Mouse (Mus musculus): Measurements from ENCODE around the gene Cyp2s1. TPM values are rescaled to one million over a fixed set of nuclear protein-coding genes. Genes with fewer than 3 reads are reported as not detected.

The Cyp2s1 gene
- polyA plus RNA-seq, 1 experiment from 2014 or later, result 53.1 TPM

- Histone ChIP-seq H3K27ac (ENCODE audit: low read length) (peak overlapping the region; percentile 99), H3K36me3 (ENCODE audit: control insufficient read depth, insufficient read depth, low read length) (0 out of 2 replicates have a peak, but pooled peaks cover 5% of the 10 kb centered on the region), H3K4me2 (ENCODE audit: low read depth, low read length) (peak overlapping the region; percentile 97), H3K9ac (ENCODE audit: low read length) (peak overlapping the region; percentile 72), H3K27me3 (ENCODE audit: control insufficient read depth, insufficient read depth, low read length) (no peaks in the 10 kb centered on the region), H3K4me3 (replicated peaks; ENCODE audit: low read length) (peak overlapping the region; percentile 94), H3K4me1 (ENCODE audit: control insufficient read depth, insufficient read depth, low read length) (peaks cover 16% of the 10 kb centered on the region), H3K9me3 (replicated peaks; ENCODE audit: control insufficient read depth, low read length) (no peaks in the 10 kb centered on the region)
- WGBS, result under 1% methylated on average over 15 of the region's 15 CpGs
- peak; percentile 33 for ATAC-seq (ENCODE audit: insufficient read depth, low FRiP score)
Measured at GRCm38 (mm10) chr7:25755468-25755833, 61.3 kb downstream of the Cyp2s1 start.

DNA sequence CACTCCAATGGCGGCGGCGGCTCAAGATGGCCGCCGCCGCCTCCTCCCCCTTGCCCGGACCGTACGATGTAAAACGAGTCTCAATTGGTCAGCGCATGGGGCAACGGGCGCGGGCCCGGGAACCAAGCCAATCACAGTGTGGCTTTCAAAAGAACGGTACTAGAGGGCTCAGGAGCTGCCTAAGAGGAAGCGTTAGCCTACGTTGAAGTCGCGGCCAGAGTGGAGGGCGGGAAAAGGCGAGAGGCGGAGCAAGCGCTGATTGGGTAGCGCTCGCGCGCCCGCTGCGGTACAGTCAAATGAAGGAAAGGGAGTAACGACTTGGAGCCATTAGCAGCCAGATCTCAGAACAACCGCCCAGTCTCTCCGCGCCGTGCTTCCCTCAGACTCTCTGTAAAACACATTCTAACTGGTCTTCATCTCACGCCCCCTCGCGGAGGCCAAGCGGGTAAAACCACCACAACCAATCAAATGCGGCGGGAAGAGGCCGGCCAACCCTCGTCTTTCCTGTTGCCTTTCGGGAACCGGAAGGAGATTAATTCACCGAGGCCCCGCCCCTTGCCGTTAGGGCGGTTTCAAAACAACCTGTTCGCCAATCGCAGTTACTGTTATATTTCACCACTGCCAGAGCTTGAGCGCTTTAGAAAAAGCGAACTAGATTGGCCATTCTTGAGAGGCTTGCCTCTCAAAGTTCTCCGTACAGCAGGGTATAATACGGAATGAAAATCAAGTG, 61.8 kb downstream of the Cyp2s1 start, which contains the start of gene Hnrnpul1:
Gene Hnrnpul1, minus strand, starts transcription at position 20 of the 730 bp plus-strand sequence.
- Histone ChIP-seq H3K27me3 (ENCODE audit: control insufficient read depth, insufficient read depth, low read length) (no peaks in the 10 kb centered on the region), H3K36me3 (ENCODE audit: control insufficient read depth, insufficient read depth, low read length) (0 out of 2 replicates have a peak, but pooled peaks cover 5% of the 10 kb centered on the region), H3K4me2 (ENCODE audit: low read depth, low read length) (peak within 1 kb of the TSS; percentile 97), H3K4me3 (replicated peaks; ENCODE audit: low read length) (peak within 1 kb of the TSS; percentile 94), H3K27ac (ENCODE audit: low read length) (peak within 1 kb of the TSS; percentile 99), H3K4me1 (ENCODE audit: control insufficient read depth, insufficient read depth, low read length) (peaks cover 16% of the 10 kb centered on the region), H3K9me3 (replicated peaks; ENCODE audit: control insufficient read depth, low read length) (no peaks in the 10 kb centered on the region), H3K9ac (ENCODE audit: low read length) (peak within 1 kb of the TSS; percentile 98)
- ATAC-seq (ENCODE audit: insufficient read depth, low FRiP score), result peak; percentile 94
- WGBS, result under 1% methylated on average over 55 of the region's 55 CpGs

- Histone ChIP-seq H3K4me3 (replicated peaks; ENCODE audit: low read length) (peak overlapping the region; percentile 94), H3K27me3 (ENCODE audit: control insufficient read depth, insufficient read depth, low read length) (no peaks in the 10 kb centered on the region), H3K36me3 (ENCODE audit: control insufficient read depth, insufficient read depth, low read length) (0 out of 2 replicates have a peak, but pooled peaks cover 6% of the 10 kb centered on the region), H3K4me1 (ENCODE audit: control insufficient read depth, insufficient read depth, low read length) (peaks cover 16% of the 10 kb centered on the region), H3K27ac (ENCODE audit: low read length) (peak overlapping the region; percentile 99), H3K9ac (ENCODE audit: low read length) (peak overlapping the region; percentile 98), H3K4me2 (ENCODE audit: low read depth, low read length) (peak overlapping the region; percentile 93), H3K9me3 (replicated peaks; ENCODE audit: control insufficient read depth, low read length) (no peaks in the 10 kb centered on the region)
- WGBS, result under 1% methylated on average over 30 of the region's 30 CpGs
- ATAC-seq (ENCODE audit: insufficient read depth, low FRiP score), result no peak
Measured at GRCm38 (mm10) chr7:25754439-25754737, 62.3 kb downstream of the Cyp2s1 start.

GRCm38 (mm10) chr7:25753643-25754438, 62.9 kb downstream of the Cyp2s1 start:
- ATAC-seq (ENCODE audit: insufficient read depth, low FRiP score), result no peak
- H3K4me3 ChIP-seq (replicated peaks; ENCODE audit: low read length), result peak overlapping the region; percentile 94
- no peaks in the 10 kb centered on the region for H3K9me3 ChIP-seq (replicated peaks; ENCODE audit: control insufficient read depth, low read length)
- peaks cover 11% of the 10 kb centered on the region; the same call in 1 of the 2 replicates for H3K36me3 ChIP-seq (ENCODE audit: control insufficient read depth, insufficient read depth, low read length)
- H3K4me2 ChIP-seq (ENCODE audit: low read depth, low read length), result peak overlapping the region; percentile 93
- H3K27ac ChIP-seq (ENCODE audit: low read length), result peak overlapping the region; percentile 99
- WGBS, result 1% methylated on average over 46 of the region's 46 CpGs
- H3K27me3 ChIP-seq (ENCODE audit: control insufficient read depth, insufficient read depth, low read length), result no peaks in the 10 kb centered on the region
- H3K9ac ChIP-seq (ENCODE audit: low read length), result peak overlapping the region; percentile 98
- H3K4me1 ChIP-seq (ENCODE audit: control insufficient read depth, insufficient read depth, low read length), result peaks cover 16% of the 10 kb centered on the region

GRCm38 (mm10) chr7:25753076-25753475, 63.6 kb downstream of the Cyp2s1 start:
- H3K27ac ChIP-seq (ENCODE audit: low read length), result no peak overlapping the region
- no peak for ATAC-seq (ENCODE audit: insufficient read depth, low FRiP score)

More at GRCm38 (mm10) chr7:25753076-25753475, 63.6 kb downstream of the Cyp2s1 start:
- Histone ChIP-seq H3K4me3 (replicated peaks; ENCODE audit: low read length) (peak overlapping the region; percentile 94), H3K36me3 (ENCODE audit: control insufficient read depth, insufficient read depth, low read length) (peaks cover 14% of the 10 kb centered on the region; the same call in 1 of the 2 replicates), H3K27me3 (ENCODE audit: control insufficient read depth, insufficient read depth, low read length) (no peaks in the 10 kb centered on the region), H3K4me2 (ENCODE audit: low read depth, low read length) (peak overlapping the region; percentile 93), H3K9ac (ENCODE audit: low read length) (peak overlapping the region; percentile 98), H3K4me1 (ENCODE audit: control insufficient read depth, insufficient read depth, low read length) (peaks cover 16% of the 10 kb centered on the region), H3K9me3 (replicated peaks; ENCODE audit: control insufficient read depth, low read length) (no peaks in the 10 kb centered on the region)

Small RNA genes within 50 kb of the gene (microRNA-seq; reads per million reads assigned to microRNA genes)
- not detected for gene Gm24865

Other genes starting within 250 kb of the Cyp2s1 start
- gene Erich4, start 201.0 kb downstream of the Cyp2s1 start, polyA plus RNA-seq (2015; fragmentation: Nextera tagmentation; extraction: Ambion mirVana), result 2.9 and 4.2 TPM in 2 replicates
- 36.4 and 36.8 TPM in 2 replicates for gene Dmac2, start 197.5 kb downstream of the Cyp2s1 start, polyA plus RNA-seq (2015; fragmentation: Nextera tagmentation; extraction: Ambion mirVana)
- 12.2 and 13.6 TPM in 2 replicates for gene B3gnt8, start 190.3 kb downstream of the Cyp2s1 start, polyA plus RNA-seq (2015; fragmentation: Nextera tagmentation; extraction: Ambion mirVana)
- gene Bckdha, start 157.9 kb downstream of the Cyp2s1 start, polyA plus RNA-seq (2015; fragmentation: Nextera tagmentation; extraction: Ambion mirVana), result 54.1 and 54.4 TPM in 2 replicates
- 70.0 and 73.0 TPM in 2 replicates for gene Exosc5, start 157.7 kb downstream of the Cyp2s1 start, polyA plus RNA-seq (2015; fragmentation: Nextera tagmentation; extraction: Ambion mirVana)
- 3.4 and 3.5 TPM in 2 replicates for gene Tmem91, start 141.7 kb downstream of the Cyp2s1 start, polyA plus RNA-seq (2015; fragmentation: Nextera tagmentation; extraction: Ambion mirVana)
- gene B9d2, start 136.1 kb downstream of the Cyp2s1 start, polyA plus RNA-seq (2015; fragmentation: Nextera tagmentation; extraction: Ambion mirVana), result 21.9 and 24.4 TPM in 2 replicates
- gene Tgfb1, start 129.9 kb downstream of the Cyp2s1 start, polyA plus RNA-seq (2015; fragmentation: Nextera tagmentation; extraction: Ambion mirVana), result 1.4 and 2.8 TPM in 2 replicates
- 19.6 and 22.5 TPM in 2 replicates for gene Ccdc97, start 97.8 kb downstream of the Cyp2s1 start, polyA plus RNA-seq (2015; fragmentation: Nextera tagmentation; extraction: Ambion mirVana)
- 35.4 and 39.6 TPM in 2 replicates for gene Hnrnpul1, start 62.2 kb downstream of the Cyp2s1 start, polyA plus RNA-seq (2015; fragmentation: Nextera tagmentation; extraction: Ambion mirVana)
- 80.8 and 85.1 TPM in 2 replicates for gene Axl, start 28.2 kb downstream of the Cyp2s1 start, polyA plus RNA-seq (2015; fragmentation: Nextera tagmentation; extraction: Ambion mirVana)
- gene Cyp2b10, start 80.7 kb upstream of the Cyp2s1 start, polyA plus RNA-seq (2015; fragmentation: Nextera tagmentation; extraction: Ambion mirVana), result 0.19 and 0.35 TPM in 2 replicates
- gene Cyp2b13, start 244.6 kb upstream of the Cyp2s1 start, polyA plus RNA-seq (2015; fragmentation: Nextera tagmentation; extraction: Ambion mirVana), result not detected in 2 replicates